Mouse (Mus musculus) left cerebral cortex, postnatal 36 days (tissue): ENCODE measurements around the gene Gprc5c. TPM values are rescaled to one million over a fixed set of nuclear protein-coding genes. Genes with fewer than 3 reads are reported as not detected.
A peak's percentile ranks its signal among the peaks of the same experiment; 100 is the strongest.

Source experiments
- DNase-seq, 2 experiments: peaks; one replicate each; pipeline ENCODE4 v3.0.0; 2021 to 2022; ENCODE audit warnings: low spot score in 2 of 2, mixed read lengths in 1 of 2
- intact Hi-C: fragments of 180-260 bp; cut with DNase I; formaldehyde crosslinking; loops from one replicate; pipeline ENCODE4 v1.15.1; 2025
- total RNA-seq, 2 experiments: library from RNA; stranded (reverse); gene quantifications; 2 replicates each; pipeline ENCODE4 v1.2.3; 2021

Gene Gprc5c
- total RNA-seq, 2 experiments from 2014 or later: 4.7 to 8.0 TPM

- intact Hi-C loops: no loop called here
- no peak for DNase-seq
Measured at GRCm38 (mm10) chr11:114863918-114864420, 13.0 kb downstream of the Gprc5c start.

GRCm38 (mm10) chr11:114865999-114866398, 15.0 kb downstream of the Gprc5c start:
- intact Hi-C loops: no loop called here
- no peak for DNase-seq

GRCm38 (mm10) chr11:114866486-114867360, 15.8 kb downstream of the Gprc5c start:
- intact Hi-C loops: no loop called here
- no peak for DNase-seq

- no peak for DNase-seq
- intact Hi-C loops: no loop called here
Measured at GRCm38 (mm10) chr11:114867361-114868235, 16.6 kb downstream of the Gprc5c start.

- intact Hi-C loops: no loop called here
- no peak for DNase-seq
Measured at GRCm38 (mm10) chr11:114868280-114868679, 17.3 kb downstream of the Gprc5c start.

- intact Hi-C loops: no loop called here
Measured at GRCm38 (mm10) chr11:114869787-114870186, 18.8 kb downstream of the Gprc5c start.

GRCm38 (mm10) chr11:114871540-114871939, 20.6 kb downstream of the Gprc5c start:
- intact Hi-C loops: no loop called here
- no peak for DNase-seq

More at GRCm38 (mm10) chr11:114869787-114870186, 18.8 kb downstream of the Gprc5c start:
- DNase-seq: no peak

GRCm38 (mm10) chr11:114873022-114873817, 22.3 kb downstream of the Gprc5c start:
- intact Hi-C loops: no loop called here
- DNase-seq: no peak

- intact Hi-C loops: loop anchor here (5.0 kb wide), 1 partner anchor 38 kb away; no protein-coding TSS in a partner anchor
Measured at GRCm38 (mm10) chr11:114874226-114875145, 23.5 kb downstream of the Gprc5c start.

GRCm38 (mm10) chr11:114875301-114875801, 24.4 kb downstream of the Gprc5c start:
- no peak for DNase-seq
- intact Hi-C loops: loop anchor here (5.0 kb wide), 1 partner anchor 37 kb away; no protein-coding TSS in a partner anchor

More at GRCm38 (mm10) chr11:114874226-114875145, 23.5 kb downstream of the Gprc5c start:
- DNase-seq: no peak

GRCm38 (mm10) chr11:114876176-114876575, 25.2 kb downstream of the Gprc5c start:
- intact Hi-C loops: loop anchor here (2.0 to 5.0 kb wide), 2 partner anchors 36 to 63 kb away; no protein-coding TSS in a partner anchor
- no peak for DNase-seq

GRCm38 (mm10) chr11:114876621-114877020, 25.7 kb downstream of the Gprc5c start:
- intact Hi-C loops: loop anchor here (1.0 to 5.0 kb wide), 3 partner anchors 36 to 131 kb away; no protein-coding TSS in a partner anchor
- DNase-seq: no peak

- intact Hi-C loops: loop anchor here (1.0 to 5.0 kb wide), 3 partner anchors 35 to 132 kb away; no protein-coding TSS in a partner anchor
- DNase-seq: peak in 1 of 2 experiments; percentile 47
Measured at GRCm38 (mm10) chr11:114877145-114877544, 26.2 kb downstream of the Gprc5c start.

GRCm38 (mm10) chr11:114879666-114880065, 28.7 kb downstream of the Gprc5c start:
- intact Hi-C loops: loop anchor here (5.0 kb wide), 1 partner anchor 33 kb away; no protein-coding TSS in a partner anchor

GRCm38 (mm10) chr11:114880185-114880584, 29.2 kb downstream of the Gprc5c start:
- intact Hi-C loops: no loop called here
- DNase-seq: no peak

More at GRCm38 (mm10) chr11:114879666-114880065, 28.7 kb downstream of the Gprc5c start:
- no peak for DNase-seq

GRCm38 (mm10) chr11:114880589-114880988, 29.6 kb downstream of the Gprc5c start:
- intact Hi-C loops: no loop called here
- peak in 1 of 2 experiments; percentile 26 for DNase-seq

- intact Hi-C loops: no loop called here
Measured at GRCm38 (mm10) chr11:114883251-114883789, 32.4 kb downstream of the Gprc5c start.

More at GRCm38 (mm10) chr11:114883251-114883789, 32.4 kb downstream of the Gprc5c start:
- DNase-seq: no peak
